Comparison of ENCODE assay signal across 9 mouse cellular contexts in genomic region chr4:62700426-62700825, GRCm38 (mm10).
DNase-seq lines count a peak whose midpoint lies in the region; ATAC-seq and TF ChIP-seq lines count a peak whose summit lies in the region.
"Had no signal": no experiment of that assay in that cellular context is flagged by ENCODE, and none has a peak within 500 bp of the region (broad histone marks: within the 10 kb centered on the region; RNA-seq: fewer than 3 reads in every experiment).

No protein-coding gene starts in this region.

- peaks cover 23% of the 10 kb centered on the region for H3K36me3 ChIP-seq in kidney, embryonic 16.5 days (ENCODE audit: insufficient read depth, low read length)
- peaks cover 19% of the 10 kb centered on the region for H3K36me3 ChIP-seq in heart, embryonic 16.5 days (ENCODE audit: control insufficient read depth, insufficient read depth)
- H3K36me3 ChIP-seq in liver, postnatal 0 days (replicated peaks; ENCODE audit: insufficient read depth, low read length) = peaks cover 8% of the 10 kb centered on the region; the same call in 1 of the 2 replicates

- 57% methylated on average over 5 of the region's 5 CpGs for WGBS in kidney, embryonic 16.5 days
- 32% methylated on average over 5 of the region's 5 CpGs for WGBS in heart, embryonic 16.5 days
- 71% methylated on average over 5 of the region's 5 CpGs for WGBS in liver, postnatal 0 days (ENCODE audit: insufficient replicate concordance)

- ATAC-seq in kidney, embryonic 16.5 days (ENCODE audit: low FRiP score, low TSS enrichment) = no peak
- ATAC-seq in heart, embryonic 16.5 days (replicated peaks; ENCODE audit: extremely low read depth, insufficient read depth, low FRiP score) = no peak
- ATAC-seq in liver, postnatal 0 days = no peak
- ATAC-seq in granulocyte monocyte progenitor cell, adult 5-6 weeks (replicated peaks; ENCODE audit: poor library complexity, severe bottlenecking) = no peak

- H3K9me3 ChIP-seq in kidney, embryonic 16.5 days (ENCODE audit: low read length) = no peaks in the 10 kb centered on the region
- H3K9me3 ChIP-seq in heart, embryonic 16.5 days (replicated peaks; ENCODE audit: control insufficient read depth, low read length) = no peaks in the 10 kb centered on the region
- no peaks in the 10 kb centered on the region for H3K9me3 ChIP-seq in liver, postnatal 0 days (ENCODE audit: low read length)

- TF ChIP-seq EP300 in liver, postnatal 0 days (IDR thresholded peaks at IDR 0.05; ENCODE audit: low read depth) = no peak

- H3K4me1 ChIP-seq in kidney, embryonic 16.5 days (ENCODE audit: insufficient read depth, low read length) = peaks cover 63% of the 10 kb centered on the region
- H3K4me1 ChIP-seq in cortical plate, adult 2 months (ENCODE audit: control insufficient read depth, insufficient read depth, low read length) = peaks cover 3% of the 10 kb centered on the region
- peaks cover 48% of the 10 kb centered on the region for H3K4me1 ChIP-seq in heart, embryonic 16.5 days (ENCODE audit: control insufficient read depth, insufficient read depth, low read length)
- peaks cover 2% of the 10 kb centered on the region; the same call in 1 of the 2 replicates for H3K4me1 ChIP-seq in liver, postnatal 0 days (ENCODE audit: insufficient read depth)

- no peak for DNase-seq in kidney, postnatal 14 days
- DNase-seq in liver, postnatal 0 days = no peak
- DNase-seq in spleen, postnatal 36 days (ENCODE audit: low spot score in 2 of 2) = no peak
- DNase-seq in c-Kit-positive CD71-positive TER-119-positive erythroid progenitor cells, embryonic 14.5 days (ENCODE audit: low spot score) = no peak
- DNase-seq: right cerebral cortex, postnatal 4 days had no signal

- no peak for TF ChIP-seq CTCF in cortical plate, adult 2 months (IDR thresholded peaks at IDR 0.05; ENCODE audit: extremely low read depth, insufficient read depth, low read length)
- no peak for TF ChIP-seq CTCF in liver, postnatal 0 days (IDR thresholded peaks at IDR 0.05; ENCODE audit: low read depth)

- H3K27ac ChIP-seq in kidney, embryonic 16.5 days (ENCODE audit: low read length) = peak overlapping the region; percentile 88; the same call in 1 of the 2 replicates
- H3K27ac ChIP-seq in cortical plate, adult 2 months (ENCODE audit: insufficient read depth, low read length) = no peak overlapping the region
- peak overlapping the region; percentile 81; the same call in 1 of the 2 replicates for H3K27ac ChIP-seq in heart, embryonic 16.5 days (ENCODE audit: low read length)
- no peak overlapping the region for H3K27ac ChIP-seq in liver, postnatal 0 days (ENCODE audit: low read depth)

- peak overlapping the region; percentile 68 for H3K4me2 ChIP-seq in kidney, embryonic 16.5 days (replicated peaks; ENCODE audit: low read depth, low read length)
- H3K4me2 ChIP-seq in heart, embryonic 16.5 days (ENCODE audit: low read depth, low read length) = peak overlapping the region; percentile 84
- peak overlapping the region; percentile 40 for H3K4me2 ChIP-seq in liver, postnatal 0 days (ENCODE audit: low read depth, low read length)

- peak overlapping the region; percentile 52 for H3K4me3 ChIP-seq in kidney, embryonic 16.5 days (ENCODE audit: low read length)
- peak overlapping the region; percentile 54 for H3K4me3 ChIP-seq in cortical plate, adult 2 months (ENCODE audit: insufficient read depth, low read length)
- H3K4me3 ChIP-seq in heart, embryonic 16.5 days (ENCODE audit: low read length) = peak overlapping the region; percentile 68
- H3K4me3 ChIP-seq in liver, postnatal 0 days (ENCODE audit: low read depth, low read length) = no peak overlapping the region

- no peaks in the 10 kb centered on the region for H3K27me3 ChIP-seq in kidney, embryonic 16.5 days (ENCODE audit: insufficient read depth, low read length)
- H3K27me3 ChIP-seq in heart, embryonic 16.5 days (ENCODE audit: control insufficient read depth, insufficient read depth, low read length) = no peaks in the 10 kb centered on the region
- no peaks in the 10 kb centered on the region for H3K27me3 ChIP-seq in liver, postnatal 0 days (ENCODE audit: insufficient read depth, low read length)

- TF ChIP-seq POLR2A in cortical plate, adult 2 months (IDR thresholded peaks at IDR 0.05; ENCODE audit: extremely low read depth, insufficient read depth, low read length) = no peak

- H3K9ac ChIP-seq in kidney, embryonic 16.5 days (replicated peaks; ENCODE audit: low read length) = peak overlapping the region; percentile 73
- H3K9ac ChIP-seq in heart, embryonic 16.5 days (ENCODE audit: low read length) = peak overlapping the region; percentile 80
- no peak overlapping the region for H3K9ac ChIP-seq in liver, postnatal 0 days (replicated peaks)

Comparison
In these comparisons a context has a peak if more than half of its experiments do, and no peak if none do; other contexts are left out.
1. H3K27ac ChIP-seq: peak in kidney, embryonic 16.5 days (single experiment) and heart, embryonic 16.5 days (single experiment); none in cortical plate, adult 2 months (single experiment) and liver, postnatal 0 days (single experiment).
2. Peak in every context shown above with its lines, with median percentiles within 50 percentile points of each other: H3K4me2 ChIP-seq.